Mouse (Mus musculus) brain, adult 10 weeks (tissue): ENCODE measurements around the gene Ndufa4. TPM values are rescaled to one million over a fixed set of nuclear protein-coding genes. Genes with fewer than 3 reads are reported as not detected.

Source experiments
- polyA plus RNA-seq: library from polyadenylated mRNA; stranded (reverse); fragments of 350-450 nt; fragmentation: Illumina TruSeq; extraction: RNeasy Lipid Tissue Mini Kit (QIAGEN cat#74804); gene quantifications from one replicate; pipeline ENCODE4 v1.2.3, GENCODE M21; 2015; ENCODE audit warnings: low read depth, low replicate concordance

Gene Ndufa4
- polyA plus RNA-seq, result 1,409 TPM

DNA sequence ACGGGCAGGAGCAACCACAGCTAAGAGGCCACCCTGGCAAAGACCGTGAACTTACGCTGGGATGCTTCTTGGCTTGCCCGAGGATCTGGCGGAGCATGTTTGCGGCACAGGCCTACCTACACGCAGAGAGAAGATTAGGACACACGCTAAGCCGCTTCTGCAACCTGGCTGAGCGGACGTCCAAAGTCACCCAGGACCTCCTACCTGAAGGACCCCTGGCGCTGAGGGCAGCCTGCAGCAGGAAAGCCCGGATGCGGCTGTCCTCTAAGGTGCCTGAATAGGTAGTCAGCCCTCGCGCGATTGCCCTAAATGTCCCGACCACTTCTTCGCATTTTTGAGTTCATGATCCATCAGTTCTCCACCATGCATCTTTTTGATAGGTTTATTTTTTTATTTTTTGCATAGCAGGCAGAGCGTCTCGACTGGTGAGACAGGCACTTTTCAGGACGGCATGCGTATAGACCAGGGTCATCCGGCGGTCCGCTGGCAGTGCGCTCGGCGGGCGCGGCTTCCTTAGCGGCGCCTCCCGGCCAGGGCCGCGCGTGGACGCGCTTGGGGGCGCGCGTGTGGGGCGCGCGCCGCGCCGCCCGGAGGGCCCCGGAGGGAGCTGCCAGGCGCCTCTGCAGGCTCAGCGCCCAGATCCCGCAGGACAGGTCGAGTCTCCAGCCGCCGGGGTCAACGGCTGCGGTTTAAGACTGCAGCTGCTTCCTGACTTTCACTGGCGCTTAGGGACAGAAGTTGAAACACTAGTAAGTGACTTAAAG lies at the start of gene Ndufa4, which contains the start of gene Phf14:
TSS of gene Ndufa4 (minus strand) at position 229 of the 764 bp plus-strand sequence.
TSS of gene Phf14 (plus strand) at position 541 of the 764 bp plus-strand sequence.

Other genes with a start within 250 kb of the Ndufa4 start
- gene Phf14, start 312 bp upstream of the Ndufa4 start, polyA plus RNA-seq, result 46.8 TPM